Mouse (Mus musculus): ENCODE measurements around the gene Wtap. TPM values are rescaled to one million over a fixed set of nuclear protein-coding genes. Genes with fewer than 3 reads are reported as not detected.
"Not testable (repeated sequence)": the region's sequence is repeated elsewhere in the genome, so short reads cannot be mapped to it uniquely, and the experiment has no call there.

Gene Wtap
- 39.6 and 41.4 TPM in 2 replicates for total RNA-seq (2014; rRNA removed; ENCODE audit: low replicate concordance)
- polyA plus RNA-seq (2015; fragmentation: Nextera tagmentation; extraction: Ambion mirVana) = 71.1 and 72.2 TPM in 2 replicates

DNA sequence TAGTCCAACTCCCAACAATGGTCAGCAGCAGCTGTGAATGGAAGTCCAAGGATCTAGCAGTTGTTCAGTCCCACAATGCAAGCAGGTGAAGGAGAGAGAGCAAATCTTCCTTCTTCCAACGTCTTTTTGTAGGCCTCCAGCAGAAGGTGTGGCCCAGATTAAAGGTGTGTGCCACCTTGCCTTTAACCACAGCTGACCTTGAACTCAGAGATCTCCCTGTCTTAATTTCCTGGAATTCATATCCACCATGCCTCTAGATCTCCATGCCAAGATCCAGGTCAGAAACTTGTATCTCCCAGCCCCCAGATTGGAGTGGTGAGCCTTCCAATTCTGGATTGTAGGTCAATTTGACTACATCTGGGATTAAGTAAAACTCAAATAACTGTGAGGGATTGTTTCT lies at the start of gene Wtap:
Gene Wtap, minus strand, starts transcription at position 101 of the 400 bp plus-strand sequence.
- Histone ChIP-seq H3K9me3 (replicated peaks; ENCODE audit: control insufficient read depth, low read length) (no peaks in the 10 kb centered on the region), H3K9ac (replicated peaks; ENCODE audit: low read depth, low read length) (peak within 1 kb of the TSS; percentile 100), H3K27ac (ENCODE audit: low read depth) (peak within 1 kb of the TSS; percentile 100), H3K4me1 (ENCODE audit: control insufficient read depth, insufficient read depth) (peaks cover 12% of the 10 kb centered on the region), H3K4me2 (ENCODE audit: low read depth, low read length) (peak within 1 kb of the TSS; percentile 82), H3K4me3 (ENCODE audit: low read depth, low read length) (peak within 1 kb of the TSS; percentile 98), H3K36me3 (replicated peaks; ENCODE audit: control insufficient read depth, insufficient read depth, low read length) (no peaks in the 10 kb centered on the region), H3K27me3 (ENCODE audit: control insufficient read depth, insufficient read depth, low read length) (no peaks in the 10 kb centered on the region)
- no peak for TF ChIP-seq EP300 (IDR thresholded peaks at IDR 0.05; ENCODE audit: low read depth)
- no peak for TF ChIP-seq CTCF (IDR thresholded peaks at IDR 0.05; ENCODE audit: low read depth)
- 70% methylated on average over 1 of the region's 1 CpGs for WGBS
- DNase-seq (ENCODE audit: low spot score) (no peak), ATAC-seq (ENCODE audit: insufficient read depth, low read depth) (no peak)

- not testable (repeated sequence) for H3K4me2 ChIP-seq (ENCODE audit: low read depth, low read length); ATAC-seq (ENCODE audit: insufficient read depth, low read depth); H3K27me3 ChIP-seq (ENCODE audit: control insufficient read depth, insufficient read depth, low read length); H3K27ac ChIP-seq (ENCODE audit: low read depth); H3K9ac ChIP-seq (replicated peaks; ENCODE audit: low read depth, low read length); H3K9me3 ChIP-seq (replicated peaks; ENCODE audit: control insufficient read depth, low read length); H3K4me1 ChIP-seq (ENCODE audit: control insufficient read depth, insufficient read depth); H3K36me3 ChIP-seq (replicated peaks; ENCODE audit: control insufficient read depth, insufficient read depth, low read length); DNase-seq (ENCODE audit: low spot score); H3K4me3 ChIP-seq (ENCODE audit: low read depth, low read length)
- WGBS = 78% methylated on average over 4 of the region's 12 CpGs
Measured at GRCm38 (mm10) chr17:13036627-13037192, 42.7 kb upstream of the Wtap start.

DNA sequence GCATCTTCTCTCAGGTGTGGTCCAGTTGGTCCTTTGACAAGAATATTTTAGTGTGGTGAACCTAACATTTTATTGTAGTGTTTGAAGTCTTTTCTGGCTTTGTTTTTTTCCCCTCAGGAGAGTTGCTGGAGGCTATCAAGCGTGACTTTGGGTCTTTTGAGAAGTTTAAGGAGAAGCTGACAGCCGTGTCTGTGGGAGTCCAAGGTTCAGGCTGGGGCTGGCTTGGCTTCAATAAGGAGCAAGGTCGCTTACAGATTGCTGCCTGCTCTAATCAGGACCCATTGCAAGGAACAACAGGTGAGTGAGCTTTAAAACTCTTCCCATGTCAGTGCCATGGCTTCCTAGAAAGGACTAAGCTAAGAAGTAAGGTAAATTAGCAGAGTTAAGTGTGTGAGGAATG lies 19.3 kb upstream of the Wtap start:
- no peak overlapping the region for H3K9ac ChIP-seq (replicated peaks; ENCODE audit: low read depth, low read length)
- no peak overlapping the region for H3K27ac ChIP-seq (ENCODE audit: low read depth)
- no peak overlapping the region for H3K4me2 ChIP-seq (ENCODE audit: low read depth, low read length)
- H3K4me1 ChIP-seq (ENCODE audit: control insufficient read depth, insufficient read depth) = peaks cover 5% of the 10 kb centered on the region; the same call in 1 of the 2 replicates
- 84% methylated on average over 3 of the region's 3 CpGs for WGBS
- no peaks in the 10 kb centered on the region for H3K9me3 ChIP-seq (replicated peaks; ENCODE audit: control insufficient read depth, low read length)
- no peak overlapping the region for H3K4me3 ChIP-seq (ENCODE audit: low read depth, low read length)
- TF ChIP-seq EP300 (IDR thresholded peaks at IDR 0.05; ENCODE audit: low read depth) (no peak), CTCF (IDR thresholded peaks at IDR 0.05; ENCODE audit: low read depth) (no peak)
- H3K27me3 ChIP-seq (ENCODE audit: control insufficient read depth, insufficient read depth, low read length) = no peaks in the 10 kb centered on the region
- no peak for DNase-seq (ENCODE audit: low spot score)
- H3K36me3 ChIP-seq (replicated peaks; ENCODE audit: control insufficient read depth, insufficient read depth, low read length) = peaks cover 62% of the 10 kb centered on the region
- ATAC-seq (ENCODE audit: insufficient read depth, low read depth) = no peak

DNA sequence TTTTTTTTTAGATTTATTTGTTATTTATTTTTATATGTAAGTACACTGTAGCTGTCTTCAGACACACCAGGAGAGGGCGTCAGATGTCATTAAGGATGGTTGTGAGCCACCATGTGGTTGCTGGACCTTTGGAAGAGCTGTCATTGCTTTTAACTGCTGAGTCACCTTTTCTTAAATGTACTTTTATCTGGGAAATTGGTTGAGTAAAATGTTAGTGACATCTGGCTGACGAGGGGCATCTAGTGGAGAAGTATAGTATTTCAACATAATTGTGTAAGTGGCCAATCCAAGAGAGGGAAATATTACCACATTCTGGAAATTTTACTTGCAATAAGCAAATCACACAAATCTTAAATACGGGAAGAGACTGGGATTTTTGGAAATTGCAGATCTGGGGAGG lies 15.9 kb upstream of the Wtap start:
- Histone ChIP-seq H3K9me3 (replicated peaks; ENCODE audit: control insufficient read depth, low read length) (no peaks in the 10 kb centered on the region), H3K36me3 (replicated peaks; ENCODE audit: control insufficient read depth, insufficient read depth, low read length) (peaks cover 46% of the 10 kb centered on the region), H3K9ac (replicated peaks; ENCODE audit: low read depth, low read length) (no peak overlapping the region), H3K27me3 (ENCODE audit: control insufficient read depth, insufficient read depth, low read length) (no peaks in the 10 kb centered on the region), H3K4me3 (ENCODE audit: low read depth, low read length) (no peak overlapping the region), H3K4me2 (ENCODE audit: low read depth, low read length) (peak overlapping the region; percentile 91), H3K27ac (ENCODE audit: low read depth) (no peak overlapping the region), H3K4me1 (ENCODE audit: control insufficient read depth, insufficient read depth) (peaks cover 5% of the 10 kb centered on the region; the same call in 1 of the 2 replicates)
- WGBS = 28% methylated on average over 3 of the region's 3 CpGs
- DNase-seq (ENCODE audit: low spot score) = peak; percentile 80
- no peak for ATAC-seq (ENCODE audit: insufficient read depth, low read depth)
- TF ChIP-seq EP300 (IDR thresholded peaks at IDR 0.05; ENCODE audit: low read depth) (no peak), CTCF (IDR thresholded peaks at IDR 0.05; ENCODE audit: low read depth) (peak; percentile 44)

- Histone ChIP-seq H3K4me1 (ENCODE audit: control insufficient read depth, insufficient read depth) (peaks cover 5% of the 10 kb centered on the region; the same call in 1 of the 2 replicates), H3K27ac (ENCODE audit: low read depth) (peak overlapping the region; percentile 97), H3K4me2 (ENCODE audit: low read depth, low read length) (peak overlapping the region; percentile 91), H3K4me3 (ENCODE audit: low read depth, low read length) (peak overlapping the region; percentile 81), H3K9ac (replicated peaks; ENCODE audit: low read depth, low read length) (peak overlapping the region; percentile 83), H3K9me3 (replicated peaks; ENCODE audit: control insufficient read depth, low read length) (no peaks in the 10 kb centered on the region), H3K27me3 (ENCODE audit: control insufficient read depth, insufficient read depth, low read length) (no peaks in the 10 kb centered on the region), H3K36me3 (replicated peaks; ENCODE audit: control insufficient read depth, insufficient read depth, low read length) (peaks cover 33% of the 10 kb centered on the region)
- TF ChIP-seq CTCF (IDR thresholded peaks at IDR 0.05; ENCODE audit: low read depth) (no peak), EP300 (IDR thresholded peaks at IDR 0.05; ENCODE audit: low read depth) (no peak)
- DNase-seq (ENCODE audit: low spot score) (peak; percentile 31), ATAC-seq (ENCODE audit: insufficient read depth, low read depth) (no peak)
- WGBS = 2% methylated on average over 10 of the region's 10 CpGs
Measured at GRCm38 (mm10) chr17:13008528-13008927, 14.6 kb upstream of the Wtap start.
